Mouse (Mus musculus): Measurements from ENCODE around the gene Prkn. TPM values are rescaled to one million over a fixed set of nuclear protein-coding genes. Genes with fewer than 3 reads are reported as not detected.

Prkn gene
- polyA plus RNA-seq, 1 experiment = 16.7 TPM

DNA sequence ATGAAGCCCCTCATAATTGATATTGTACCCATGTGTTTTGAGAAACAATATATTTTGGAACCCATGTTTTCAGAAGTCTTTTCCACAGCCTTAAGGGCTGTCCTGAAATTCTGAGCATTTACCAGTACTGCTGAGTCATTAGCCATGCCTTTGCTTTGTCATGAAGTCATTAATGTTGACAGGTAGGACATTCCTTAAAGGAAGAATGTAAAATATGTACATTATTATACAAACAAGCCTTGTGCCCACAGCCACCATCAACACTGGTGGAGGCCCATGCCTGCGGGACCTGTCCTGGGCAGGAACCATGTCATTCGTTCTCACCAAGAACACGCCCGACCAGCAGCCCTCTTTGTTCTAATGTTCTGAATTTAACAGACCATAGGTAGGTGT is 513.4 kb downstream of the Prkn start:
- DNase-seq = no peak
- TF ChIP-seq POLR2A (IDR thresholded peaks at IDR 0.05; ENCODE audit: borderline replicate concordance, insufficient read depth, low read length) (no peak), CTCF (IDR thresholded peaks at IDR 0.05; ENCODE audit: borderline replicate concordance, insufficient read depth, low read depth, low read length) (no peak)
- no peaks in the 10 kb centered on the region for H3K27me3 ChIP-seq (ENCODE audit: control insufficient read depth, insufficient read depth, low read length)
- 96% methylated on average over 4 of the region's 4 CpGs for WGBS
- no peak overlapping the region for H3K27ac ChIP-seq (ENCODE audit: insufficient read depth, low read length)
- H3K4me3 ChIP-seq (replicated peaks; ENCODE audit: insufficient read depth, low read depth, low read length) = no peak overlapping the region
- peaks cover 9% of the 10 kb centered on the region; the same call in 1 of the 2 replicates for H3K4me1 ChIP-seq (ENCODE audit: control insufficient read depth, insufficient read depth, low read length)

GRCm38 (mm10) chr17:11354348-11354747 is 514.2 kb downstream of the Prkn start:
- WGBS = 48% methylated on average over 7 of the region's 7 CpGs
- TF ChIP-seq CTCF (IDR thresholded peaks at IDR 0.05; ENCODE audit: borderline replicate concordance, insufficient read depth, low read depth, low read length) = no peak
- TF ChIP-seq POLR2A (IDR thresholded peaks at IDR 0.05; ENCODE audit: borderline replicate concordance, insufficient read depth, low read length) = no peak

GRCm38 (mm10) chr17:11375461-11375860 is 535.3 kb downstream of the Prkn start:
- Histone ChIP-seq H3K4me3 (replicated peaks; ENCODE audit: insufficient read depth, low read depth, low read length) (no peak overlapping the region), H3K27me3 (ENCODE audit: control insufficient read depth, insufficient read depth, low read length) (no peaks in the 10 kb centered on the region), H3K4me1 (ENCODE audit: control insufficient read depth, insufficient read depth, low read length) (peaks cover 5% of the 10 kb centered on the region; the same call in 1 of the 2 replicates), H3K27ac (ENCODE audit: insufficient read depth, low read length) (no peak overlapping the region)
- 98% methylated on average over 2 of the region's 2 CpGs for WGBS
- DNase-seq = no peak
- no peak for TF ChIP-seq CTCF (IDR thresholded peaks at IDR 0.05; ENCODE audit: borderline replicate concordance, insufficient read depth, low read depth, low read length)
- TF ChIP-seq POLR2A (IDR thresholded peaks at IDR 0.05; ENCODE audit: borderline replicate concordance, insufficient read depth, low read length) = no peak

More at GRCm38 (mm10) chr17:11354348-11354747, 514.2 kb downstream of the Prkn start:
- Histone ChIP-seq H3K4me1 (ENCODE audit: control insufficient read depth, insufficient read depth, low read length) (peaks cover 9% of the 10 kb centered on the region; the same call in 1 of the 2 replicates), H3K4me3 (replicated peaks; ENCODE audit: insufficient read depth, low read depth, low read length) (no peak overlapping the region), H3K27me3 (ENCODE audit: control insufficient read depth, insufficient read depth, low read length) (no peaks in the 10 kb centered on the region), H3K27ac (ENCODE audit: insufficient read depth, low read length) (no peak overlapping the region)
- DNase-seq = no peak

GRCm38 (mm10) chr17:11383364-11383962 is 543.3 kb downstream of the Prkn start:
- H3K27me3 ChIP-seq (ENCODE audit: control insufficient read depth, insufficient read depth, low read length) = no peaks in the 10 kb centered on the region
- no peak for TF ChIP-seq POLR2A (IDR thresholded peaks at IDR 0.05; ENCODE audit: borderline replicate concordance, insufficient read depth, low read length)
- no peak for TF ChIP-seq CTCF (IDR thresholded peaks at IDR 0.05; ENCODE audit: borderline replicate concordance, insufficient read depth, low read depth, low read length)
- DNase-seq = no peak
- no peak overlapping the region for H3K4me3 ChIP-seq (replicated peaks; ENCODE audit: insufficient read depth, low read depth, low read length)
- H3K4me1 ChIP-seq (ENCODE audit: control insufficient read depth, insufficient read depth, low read length) = no peaks in the 10 kb centered on the region
- no peak overlapping the region for H3K27ac ChIP-seq (ENCODE audit: insufficient read depth, low read length)
- WGBS = 90% methylated on average over 8 of the region's 8 CpGs

GRCm38 (mm10) chr17:11385246-11385645 is 545.1 kb downstream of the Prkn start:
- Histone ChIP-seq H3K4me1 (ENCODE audit: control insufficient read depth, insufficient read depth, low read length) (no peaks in the 10 kb centered on the region), H3K4me3 (replicated peaks; ENCODE audit: insufficient read depth, low read depth, low read length) (no peak overlapping the region), H3K27ac (ENCODE audit: insufficient read depth, low read length) (no peak overlapping the region), H3K27me3 (ENCODE audit: control insufficient read depth, insufficient read depth, low read length) (no peaks in the 10 kb centered on the region)
- peak; percentile 45 to 78 for DNase-seq
- 10% methylated on average over 4 of the region's 4 CpGs for WGBS
- TF ChIP-seq CTCF (IDR thresholded peaks at IDR 0.05; ENCODE audit: borderline replicate concordance, insufficient read depth, low read depth, low read length) = no peak
- TF ChIP-seq POLR2A (IDR thresholded peaks at IDR 0.05; ENCODE audit: borderline replicate concordance, insufficient read depth, low read length) = no peak

DNA sequence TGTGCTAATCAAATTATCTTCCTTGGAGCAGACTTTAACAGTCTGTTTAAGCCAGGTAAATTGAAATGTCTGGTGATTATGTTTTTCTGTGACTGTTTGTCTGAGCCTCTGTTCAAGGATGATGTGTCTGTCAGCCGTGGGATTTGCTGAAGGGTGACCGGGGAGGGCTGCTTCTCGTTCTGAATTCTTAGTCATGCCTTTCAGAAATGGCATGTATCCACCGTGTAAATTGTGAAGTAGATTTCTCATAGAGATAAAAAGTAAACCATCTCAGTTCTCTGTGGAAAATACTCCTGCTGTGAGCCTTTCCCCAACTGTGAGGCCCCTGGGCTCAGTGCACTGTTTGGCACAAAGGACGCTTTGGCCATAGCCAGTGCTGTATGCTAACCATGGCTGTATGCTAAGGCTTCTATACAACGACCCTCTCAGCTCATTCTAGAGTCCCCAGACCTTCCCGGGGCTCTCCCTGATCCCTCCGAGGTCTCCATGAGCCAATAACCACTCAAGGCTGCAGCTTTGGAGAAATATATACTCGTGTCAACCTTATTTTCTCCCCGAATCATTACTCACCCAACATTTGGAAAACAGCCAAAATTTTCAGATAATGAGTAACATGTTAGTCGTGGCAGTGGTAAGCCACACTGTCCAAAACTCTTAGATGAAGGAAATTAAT is 552.6 kb downstream of the Prkn start:
- 50% methylated on average over 11 of the region's 11 CpGs for WGBS
- H3K27me3 ChIP-seq (ENCODE audit: control insufficient read depth, insufficient read depth, low read length) = no peaks in the 10 kb centered on the region; the same call in 1 of the 2 replicates
- TF ChIP-seq CTCF (IDR thresholded peaks at IDR 0.05; ENCODE audit: borderline replicate concordance, insufficient read depth, low read depth, low read length) (no peak), POLR2A (IDR thresholded peaks at IDR 0.05; ENCODE audit: borderline replicate concordance, insufficient read depth, low read length) (no peak)
- DNase-seq = no peak
- no peak overlapping the region for H3K4me3 ChIP-seq (replicated peaks; ENCODE audit: insufficient read depth, low read depth, low read length)
- H3K4me1 ChIP-seq (ENCODE audit: control insufficient read depth, insufficient read depth, low read length) = no peaks in the 10 kb centered on the region
- H3K27ac ChIP-seq (ENCODE audit: insufficient read depth, low read length) = no peak overlapping the region

DNA sequence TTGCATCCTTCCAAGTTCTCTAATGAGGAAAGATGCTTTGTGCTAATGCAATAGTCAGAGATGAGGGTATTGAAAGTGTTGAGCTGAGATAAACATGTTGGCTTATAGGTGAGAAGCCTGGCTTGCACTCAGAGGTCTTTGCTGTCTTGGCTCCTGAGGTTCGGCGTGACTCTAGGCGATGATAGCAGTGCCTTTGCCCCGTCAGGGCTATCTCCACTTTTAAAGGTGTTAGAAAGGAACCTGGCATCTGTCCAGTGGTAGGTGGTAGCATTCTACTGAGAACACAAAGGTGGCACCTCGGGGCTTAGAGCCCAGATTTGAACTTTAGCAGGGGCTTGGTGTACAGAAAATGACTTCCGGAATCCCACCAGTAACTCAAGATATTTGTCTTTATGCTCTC is 554.4 kb downstream of the Prkn start:
- DNase-seq = no peak
- H3K27ac ChIP-seq (ENCODE audit: insufficient read depth, low read length) = no peak overlapping the region
- H3K4me3 ChIP-seq (replicated peaks; ENCODE audit: insufficient read depth, low read depth, low read length) = no peak overlapping the region
- H3K4me1 ChIP-seq (ENCODE audit: control insufficient read depth, insufficient read depth, low read length) = no peaks in the 10 kb centered on the region
- 96% methylated on average over 6 of the region's 6 CpGs for WGBS
- no peak for TF ChIP-seq POLR2A (IDR thresholded peaks at IDR 0.05; ENCODE audit: borderline replicate concordance, insufficient read depth, low read length)
- no peak for TF ChIP-seq CTCF (IDR thresholded peaks at IDR 0.05; ENCODE audit: borderline replicate concordance, insufficient read depth, low read depth, low read length)
- H3K27me3 ChIP-seq (ENCODE audit: control insufficient read depth, insufficient read depth, low read length) = no peaks in the 10 kb centered on the region; the same call in 1 of the 2 replicates

- Histone ChIP-seq H3K4me1 (ENCODE audit: control insufficient read depth, insufficient read depth, low read length) (peaks cover 8% of the 10 kb centered on the region), H3K27me3 (ENCODE audit: control insufficient read depth, insufficient read depth, low read length) (no peaks in the 10 kb centered on the region; the same call in 1 of the 2 replicates), H3K4me3 (replicated peaks; ENCODE audit: insufficient read depth, low read depth, low read length) (no peak overlapping the region), H3K27ac (ENCODE audit: insufficient read depth, low read length) (no peak overlapping the region)
- 86% methylated on average over 4 of the region's 4 CpGs for WGBS
- no peak for TF ChIP-seq POLR2A (IDR thresholded peaks at IDR 0.05; ENCODE audit: borderline replicate concordance, insufficient read depth, low read length)
- no peak for TF ChIP-seq CTCF (IDR thresholded peaks at IDR 0.05; ENCODE audit: borderline replicate concordance, insufficient read depth, low read depth, low read length)
- DNase-seq = no peak
Measured at GRCm38 (mm10) chr17:11397678-11398077, 557.5 kb downstream of the Prkn start.

Measured in cerebellum, adult 2 months (tissue).